Mouse (Mus musculus) kidney, embryonic 14.5 days (tissue): ENCODE measurements around the gene Rhbdf2. TPM values are rescaled to one million over a fixed set of nuclear protein-coding genes. Genes with fewer than 3 reads are reported as not detected.
A peak's percentile ranks its signal among the peaks of the same experiment; 100 is the strongest.

Source experiments
- ATAC-seq: fragments of 200-750 bp; cut with Nextera tagmentation; 2 replicates; pipeline ENCODE4 v1.8.0; 2017; ENCODE audit warnings: moderate number of reproducible peaks, mild to moderate bottlenecking, moderate TSS enrichment, moderate library complexity; ENCODE audit not compliant: low FRiP score, low TSS enrichment
- H3K27ac ChIP-seq: fragments of 300-500 bp; sonication (generic); 2 replicates; pipeline ENCODE4 v1.5.1; 2014; ENCODE audit warnings: low read depth, mild to moderate bottlenecking, low read length, moderate library complexity, mixed read lengths
- H3K27me3 ChIP-seq: fragments of 300-500 bp; sonication (generic); 2 replicates; pipeline ENCODE4 v1.6.1; 2014; ENCODE audit warnings: mild to moderate bottlenecking, low read length; ENCODE audit not compliant: control insufficient read depth, insufficient read depth
- H3K36me3 ChIP-seq: fragments of 300-500 bp; sonication (generic); 2 replicates; pipeline ENCODE4 v1.6.1; 2014; ENCODE audit warnings: low read length, mixed read lengths; ENCODE audit not compliant: control insufficient read depth, insufficient read depth
- H3K4me1 ChIP-seq: fragments of 300-500 bp; sonication (generic); 2 replicates; pipeline ENCODE4 v1.6.1; 2014; ENCODE audit warnings: low read length, mixed read lengths; ENCODE audit not compliant: control insufficient read depth, insufficient read depth
- H3K4me2 ChIP-seq: fragments of 300-500 bp; sonication (generic); replicated peaks from 2 replicates; pipeline ENCODE4 v1.6.1; 2014; ENCODE audit warnings: low read depth, mild to moderate bottlenecking, low read length
- H3K4me3 ChIP-seq: fragments of 300-500 bp; sonication (generic); 2 replicates; pipeline ENCODE4 v1.5.1; 2014; ENCODE audit warnings: mild to moderate bottlenecking, low read length
- H3K9ac ChIP-seq: fragments of 300-500 bp; sonication (generic); 2 replicates; pipeline ENCODE4 v1.6.1; 2014; ENCODE audit warnings: low read depth, mild to moderate bottlenecking, low read length, moderate library complexity
- H3K9me3 ChIP-seq: fragments of 300-500 bp; sonication (generic); 2 replicates; pipeline ENCODE4 v1.6.1; 2016; ENCODE audit warnings: low read length; ENCODE audit not compliant: control insufficient read depth
- WGBS: fragments of 180-500 bp; shearing (Covaris S2); extraction: QIAGEN DNeasy Blood & Tissue Kit; methylation state at CpG from one replicate; pipeline ENCODE4 v1.1.7; 2014; 5-methylcytosine and 5-hydroxymethylcytosine counted together
- polyA plus RNA-seq: library from polyadenylated mRNA; unstranded; fragments of >200 nt; fragmentation: Nextera tagmentation; extraction: Ambion mirVana; gene quantifications from 2 replicates; pipeline ENCODE4 v1.2.1, GENCODE M21; 2014

Rhbdf2 gene
- polyA plus RNA-seq, 1 experiment from 2014 or later: 7.2 TPM

DNA sequence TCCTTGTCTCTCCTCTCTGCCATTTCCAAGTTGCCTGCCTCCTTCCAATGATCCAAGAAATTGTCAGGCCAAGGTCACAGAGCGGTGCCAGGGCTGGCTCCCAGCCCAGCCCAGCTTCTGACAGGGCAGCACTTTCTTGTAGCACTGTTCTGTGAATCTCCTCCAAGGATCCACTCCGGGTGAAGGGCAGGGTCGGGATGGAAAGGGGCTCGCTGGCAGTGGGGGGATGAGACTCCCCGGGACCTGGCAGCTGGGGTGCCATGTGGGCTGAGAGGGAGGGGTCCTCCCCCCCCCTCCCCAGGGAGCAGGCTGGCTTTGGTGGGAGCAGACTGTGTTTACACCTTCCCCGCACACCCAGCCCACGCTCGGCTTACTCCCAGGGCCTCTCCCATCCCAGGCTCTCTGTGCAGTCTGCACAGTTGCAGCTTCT lies 35.1 kb upstream of the Rhbdf2 start:
- Histone ChIP-seq H3K4me3 (no peak overlapping the region), H3K27ac (no peak overlapping the region), H3K4me2 (no peak overlapping the region), H3K9me3 (no peaks in the 10 kb centered on the region), H3K4me1 (peaks cover 33% of the 10 kb centered on the region; the same call in 1 of the 2 replicates), H3K27me3 (no peaks in the 10 kb centered on the region), H3K9ac (no peak overlapping the region), H3K36me3 (no peaks in the 10 kb centered on the region)
- no peak for ATAC-seq
- 42% methylated on average over 8 of the region's 8 CpGs for WGBS

DNA sequence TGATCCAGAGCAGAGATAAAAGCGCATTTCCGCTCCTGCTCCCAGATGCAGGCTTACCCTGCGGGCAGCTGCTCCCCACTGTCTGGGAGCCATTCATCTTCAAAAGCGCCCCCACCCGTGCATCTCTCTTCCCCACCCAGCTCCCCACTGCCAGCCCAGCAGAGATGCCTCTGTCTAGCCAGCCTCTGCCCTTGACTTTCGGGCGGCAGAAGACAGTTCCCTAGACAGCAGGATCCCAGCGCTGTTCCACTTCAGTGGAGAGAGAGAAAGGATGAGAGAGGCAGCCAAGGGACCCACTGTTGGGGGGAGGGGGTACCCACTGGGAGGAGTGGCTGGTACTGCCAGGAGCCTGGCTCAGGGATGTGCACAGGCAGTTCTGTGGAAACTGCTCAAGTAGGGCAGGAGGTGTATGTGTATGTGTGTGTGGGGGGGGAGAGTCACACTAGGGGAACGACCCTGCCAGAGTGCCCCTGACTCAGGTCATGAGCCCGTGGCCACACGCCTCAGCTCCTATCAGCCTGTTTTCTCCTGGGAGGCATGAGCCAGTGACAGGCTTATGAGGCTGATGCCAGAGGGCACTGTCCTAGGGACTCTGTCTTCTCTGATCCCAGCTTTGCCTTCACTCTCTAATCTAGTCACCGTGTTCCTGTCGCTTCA lies 34.6 kb upstream of the Rhbdf2 start:
- no peaks in the 10 kb centered on the region for H3K9me3 ChIP-seq
- H3K36me3 ChIP-seq: no peaks in the 10 kb centered on the region
- no peak overlapping the region; the same call in 1 of the 2 replicates for H3K4me2 ChIP-seq
- H3K27me3 ChIP-seq: no peaks in the 10 kb centered on the region
- 14% methylated on average over 13 of the region's 13 CpGs for WGBS
- peaks cover 34% of the 10 kb centered on the region; the same call in 1 of the 2 replicates for H3K4me1 ChIP-seq
- ATAC-seq: no peak; the same call in 1 of the 2 replicates
- no peak overlapping the region for H3K27ac ChIP-seq
- H3K9ac ChIP-seq: 0 out of 2 replicates have a peak overlapping the region, but pooled peaks have one; percentile 14
- no peak overlapping the region for H3K4me3 ChIP-seq

DNA sequence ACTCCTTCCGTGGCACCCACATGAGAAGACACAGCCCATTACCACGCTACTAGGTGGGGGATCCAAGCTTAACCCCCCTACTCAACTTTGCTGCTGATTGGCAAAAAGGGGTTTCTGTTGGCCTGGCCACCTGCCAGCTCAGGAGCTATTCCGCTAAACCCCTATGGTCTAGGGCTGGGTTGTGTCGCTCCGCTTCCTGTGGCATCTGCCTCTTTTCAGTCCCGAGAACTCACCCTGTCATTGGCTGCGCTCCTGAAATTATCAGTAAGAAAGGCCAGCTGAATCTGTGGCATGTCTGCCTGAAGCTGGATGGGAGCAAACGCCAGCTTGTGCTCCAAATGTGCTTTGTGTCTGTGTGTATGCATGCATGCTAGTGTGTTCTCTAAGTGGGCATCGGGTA lies 33.4 kb upstream of the Rhbdf2 start:
- no peaks in the 10 kb centered on the region for H3K36me3 ChIP-seq
- H3K4me1 ChIP-seq: peaks cover 34% of the 10 kb centered on the region; the same call in 1 of the 2 replicates
- ATAC-seq: no peak
- H3K27me3 ChIP-seq: no peaks in the 10 kb centered on the region
- 84% methylated on average over 9 of the region's 9 CpGs for WGBS
- no peaks in the 10 kb centered on the region for H3K9me3 ChIP-seq
- H3K4me3 ChIP-seq: no peak overlapping the region
- H3K27ac ChIP-seq: no peak overlapping the region
- H3K4me2 ChIP-seq: no peak overlapping the region
- H3K9ac ChIP-seq: no peak overlapping the region

DNA sequence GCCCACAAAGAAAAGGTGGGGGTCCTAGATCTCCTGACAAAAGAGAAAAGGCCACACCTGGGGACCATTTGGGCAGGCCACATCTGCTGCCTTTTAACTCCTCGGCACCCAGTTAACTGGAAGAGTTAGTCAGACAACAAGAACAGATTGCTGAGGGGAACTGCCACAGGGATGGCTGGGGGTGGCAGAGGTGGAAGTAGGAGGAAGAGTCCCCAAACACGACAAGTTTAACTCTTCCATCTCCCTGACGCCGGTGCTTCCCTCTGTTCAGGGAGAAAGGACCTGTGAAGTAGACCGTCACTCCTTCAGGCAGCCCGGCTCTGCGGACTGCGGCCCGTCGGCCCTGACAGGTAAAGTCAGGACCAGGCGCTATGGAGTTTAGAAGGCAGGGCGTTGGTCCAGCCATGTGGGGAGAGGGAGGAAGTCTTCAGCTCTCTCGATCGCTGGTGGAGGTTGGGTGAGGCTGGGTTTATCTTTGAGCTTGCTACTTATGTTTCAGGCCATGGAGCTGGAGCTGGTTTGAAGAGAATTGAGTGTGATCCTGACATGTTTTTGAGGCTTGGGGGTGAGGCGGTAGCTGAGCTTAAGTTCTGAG lies 32.3 kb upstream of the Rhbdf2 start:
- Histone ChIP-seq H3K36me3 (no peaks in the 10 kb centered on the region), H3K9ac (no peak overlapping the region), H3K27ac (no peak overlapping the region), H3K4me1 (peaks cover 36% of the 10 kb centered on the region; the same call in 1 of the 2 replicates), H3K27me3 (0 out of 2 replicates have a peak, but pooled peaks cover 6% of the 10 kb centered on the region), H3K9me3 (no peaks in the 10 kb centered on the region), H3K4me2 (no peak overlapping the region), H3K4me3 (no peak overlapping the region)
- 83% methylated on average over 15 of the region's 15 CpGs for WGBS
- ATAC-seq: no peak

DNA sequence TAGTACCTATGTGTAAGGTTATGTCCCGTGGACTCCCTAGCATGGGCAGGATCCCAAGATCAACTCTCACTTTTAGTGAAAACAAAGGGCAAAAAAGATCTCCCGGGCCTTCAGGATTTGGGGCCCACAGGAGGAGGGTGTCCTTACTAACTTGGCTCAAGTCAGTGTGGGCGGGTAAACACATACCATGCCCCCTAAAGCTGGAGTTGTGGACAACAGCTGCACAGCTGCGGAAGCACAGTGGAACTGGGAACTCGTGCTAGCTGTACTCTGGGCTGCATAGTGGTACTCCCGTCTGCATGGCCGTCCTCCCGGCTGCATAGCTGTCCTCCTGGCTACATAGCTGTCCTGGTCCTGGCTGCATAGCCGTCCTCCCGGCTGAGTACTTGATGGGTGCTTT lies 31.4 kb upstream of the Rhbdf2 start:
- peak; percentile 17 for ATAC-seq
- 54% methylated on average over 10 of the region's 10 CpGs for WGBS
- Histone ChIP-seq H3K4me2 (no peak overlapping the region), H3K4me3 (no peak overlapping the region), H3K36me3 (no peaks in the 10 kb centered on the region), H3K27me3 (peaks cover 14% of the 10 kb centered on the region; the same call in 1 of the 2 replicates), H3K4me1 (peaks cover 38% of the 10 kb centered on the region; the same call in 1 of the 2 replicates), H3K27ac (peak overlapping the region; percentile 71), H3K9me3 (no peaks in the 10 kb centered on the region), H3K9ac (peak overlapping the region; percentile 19; the same call in 1 of the 2 replicates)

DNA sequence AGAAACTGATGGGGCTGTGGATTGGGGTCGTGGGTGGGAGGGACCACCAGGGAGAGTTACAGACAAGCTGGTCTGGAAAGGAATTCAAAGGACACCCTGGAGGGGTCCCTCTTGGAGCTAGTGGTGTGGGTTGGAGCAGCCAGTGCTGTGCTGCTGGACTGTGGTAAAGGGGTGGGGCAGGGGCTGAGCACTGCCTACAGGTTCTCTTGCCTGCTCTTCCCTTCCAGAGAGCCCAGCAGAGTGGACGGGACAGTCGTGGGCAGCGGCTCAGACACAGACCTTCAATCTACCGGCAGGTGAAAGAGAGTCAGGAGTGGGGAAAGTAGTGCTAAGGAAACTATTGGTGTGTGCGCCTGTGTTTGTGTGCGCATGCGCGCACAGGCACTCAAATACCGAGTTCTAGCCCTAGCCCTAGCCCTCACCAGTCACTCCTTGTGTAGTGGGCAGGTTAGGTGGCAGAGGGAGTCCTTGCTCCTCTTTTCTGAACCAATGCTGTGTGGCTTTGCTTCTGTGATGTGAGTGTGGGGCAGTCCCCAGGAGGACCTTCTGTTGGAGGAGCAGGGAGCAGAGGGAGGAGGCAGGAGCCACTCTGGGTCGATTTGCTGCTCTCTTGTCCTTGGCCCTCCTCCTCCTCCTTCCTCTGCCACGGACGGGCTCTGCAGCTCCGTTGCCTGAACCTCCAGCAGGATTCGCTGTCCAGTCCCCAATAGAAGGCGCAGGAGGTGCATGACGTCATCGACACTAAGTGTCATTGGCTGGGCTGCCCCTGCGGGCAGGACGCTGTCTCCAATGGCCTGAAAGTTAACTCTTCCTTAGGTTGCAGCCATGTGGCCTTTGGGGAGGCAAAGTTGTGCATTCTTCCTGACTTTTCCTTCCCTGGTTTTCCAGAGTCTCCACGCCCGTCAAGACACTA lies 30.7 kb upstream of the Rhbdf2 start:
- peaks cover 32% of the 10 kb centered on the region; the same call in 1 of the 2 replicates for H3K4me1 ChIP-seq
- H3K27me3 ChIP-seq: peaks cover 20% of the 10 kb centered on the region
- peak overlapping the region; percentile 38; the same call in 1 of the 2 replicates for H3K9ac ChIP-seq
- H3K4me3 ChIP-seq: peak overlapping the region; percentile 28
- H3K36me3 ChIP-seq: no peaks in the 10 kb centered on the region
- peak; percentile 90 for ATAC-seq
- H3K9me3 ChIP-seq: no peaks in the 10 kb centered on the region
- H3K27ac ChIP-seq: peak overlapping the region; percentile 83
- WGBS: 12% methylated on average over 22 of the region's 22 CpGs
- H3K4me2 ChIP-seq: peak overlapping the region; percentile 41

DNA sequence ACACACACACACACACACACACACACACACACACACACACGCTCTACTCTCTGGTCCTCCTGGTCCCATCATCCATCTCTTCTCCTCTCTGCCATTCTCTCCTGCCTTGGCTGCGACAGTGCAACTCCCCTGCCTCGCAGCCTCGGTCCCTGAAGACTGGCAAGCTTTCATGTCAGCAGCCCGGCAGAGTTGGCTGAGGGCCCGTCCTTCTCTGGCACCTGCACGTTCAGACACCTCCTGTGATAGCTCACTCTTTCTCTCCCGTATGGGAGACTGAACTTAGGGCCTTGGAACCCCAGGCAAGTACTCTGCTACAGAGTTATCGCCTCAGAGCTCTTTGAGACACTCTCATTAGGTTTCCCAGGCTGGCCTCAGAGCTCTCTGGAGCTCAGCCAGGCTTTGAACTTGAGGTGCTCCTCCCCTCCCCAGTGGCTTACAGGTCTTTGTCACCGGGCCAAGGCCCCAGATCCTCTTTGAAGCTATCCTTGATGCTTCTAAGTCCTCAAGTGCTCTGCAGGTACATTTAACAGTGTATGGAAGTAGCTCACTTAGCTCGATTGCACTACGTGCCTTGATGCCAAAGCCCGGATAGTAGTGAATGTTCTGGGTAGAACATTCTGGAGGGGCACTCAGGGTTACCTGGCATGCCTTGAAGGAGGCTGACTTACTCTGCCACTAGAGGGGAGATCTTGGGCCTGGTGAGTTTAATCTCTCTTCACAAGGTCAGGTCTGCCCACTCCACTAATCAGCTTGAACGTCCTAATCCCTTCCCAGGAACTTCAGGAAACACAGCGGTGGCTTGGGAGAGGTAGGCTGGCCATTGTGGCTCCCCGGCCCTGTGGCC lies 29.8 kb upstream of the Rhbdf2 start:
- WGBS: 76% methylated on average over 16 of the region's 16 CpGs
- Histone ChIP-seq H3K4me3 (no peak overlapping the region), H3K27ac (no peak overlapping the region; the same call in 1 of the 2 replicates), H3K36me3 (no peaks in the 10 kb centered on the region), H3K9me3 (no peaks in the 10 kb centered on the region), H3K27me3 (peaks cover 23% of the 10 kb centered on the region), H3K9ac (no peak overlapping the region), H3K4me2 (no peak overlapping the region), H3K4me1 (peaks cover 28% of the 10 kb centered on the region; the same call in 1 of the 2 replicates)
- no peak for ATAC-seq

DNA sequence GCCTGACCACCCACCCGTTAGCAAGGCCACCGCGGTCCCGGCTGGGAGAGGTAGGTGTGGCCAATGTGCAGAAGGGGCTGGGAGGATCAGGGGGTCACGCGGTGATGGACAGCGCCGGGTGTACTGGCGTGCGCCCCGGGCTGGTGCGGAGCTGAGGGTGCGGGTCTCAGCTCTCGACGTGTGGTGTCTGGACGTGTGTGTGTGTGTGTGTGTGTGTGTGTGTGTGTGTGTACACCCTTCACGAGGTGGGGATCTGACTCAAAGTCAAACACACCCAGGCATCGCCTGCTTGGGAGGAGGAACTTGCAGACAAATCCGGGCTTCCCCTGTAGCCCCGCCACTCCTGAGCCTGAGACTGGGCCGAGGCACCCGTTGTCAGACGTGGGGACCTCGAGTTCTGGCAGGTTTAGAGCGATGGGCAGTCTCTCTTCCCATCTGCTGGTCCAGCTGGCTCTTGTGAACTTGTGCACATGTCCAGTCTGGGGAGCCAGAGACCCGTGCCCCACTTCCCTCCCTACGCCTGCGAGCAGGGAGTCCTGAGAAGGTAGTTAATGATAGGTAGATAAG lies 27.5 kb upstream of the Rhbdf2 start, which contains the start of gene Cygb:
Gene Cygb, minus strand, starts transcription at position 59 of the 567 bp plus-strand sequence.
- no peak within 1 kb of the TSS for H3K27ac ChIP-seq

More for the DNA sequence above, 27.5 kb upstream of the Rhbdf2 start, which contains the start of gene Cygb:
- Histone ChIP-seq H3K4me2 (peak within 1 kb of the TSS; percentile 97), H3K9me3 (no peaks in the 10 kb centered on the region), H3K4me1 (peaks cover 20% of the 10 kb centered on the region; the same call in 1 of the 2 replicates), H3K9ac (peak within 1 kb of the TSS; percentile 66), H3K27me3 (peaks cover 23% of the 10 kb centered on the region), H3K4me3 (peak within 1 kb of the TSS; percentile 54), H3K36me3 (no peaks in the 10 kb centered on the region)
- no peak for ATAC-seq
- 4% methylated on average over 28 of the region's 28 CpGs for WGBS
